Mouse (Mus musculus) hindbrain, postnatal 0 days (tissue): Measurements from ENCODE around the gene Eefsec. TPM values are rescaled to one million over a fixed set of nuclear protein-coding genes. Genes with fewer than 3 reads are reported as not detected.

ENCODE experiments used
- ATAC-seq: fragments of 200-750 bp; cut with Nextera tagmentation; 2 replicates; pipeline ENCODE4 v1.8.0; 2017; ENCODE audit warnings: mild to moderate bottlenecking, moderate TSS enrichment, moderate library complexity
- DNase-seq: peaks from one replicate; pipeline ENCODE4 v3.0.0-alpha.2; 2015; ENCODE audit warnings: low spot score
- H3K27ac ChIP-seq: fragments of 300-500 bp; sonication (generic); 2 replicates; pipeline ENCODE4 v1.5.1; 2014; ENCODE audit warnings: mild to moderate bottlenecking
- H3K27me3 ChIP-seq: fragments of 300-500 bp; sonication (generic); 2 replicates; pipeline ENCODE4 v1.6.1; 2014; ENCODE audit warnings: low read length, mixed read lengths; ENCODE audit not compliant: insufficient read depth
- H3K36me3 ChIP-seq: fragments of 300-500 bp; sonication (generic); 2 replicates; pipeline ENCODE4 v1.6.1; 2014; ENCODE audit warnings: low read length, mixed read lengths; ENCODE audit not compliant: insufficient read depth
- H3K4me1 ChIP-seq: fragments of 300-500 bp; sonication (generic); 2 replicates; pipeline ENCODE4 v1.6.1; 2014; ENCODE audit warnings: antibody characterized with exemption, low read length, mixed read lengths; ENCODE audit not compliant: insufficient read depth
- H3K4me2 ChIP-seq: fragments of 300-500 bp; sonication (generic); 2 replicates; pipeline ENCODE4 v1.6.1; 2014; ENCODE audit warnings: low read depth, mild to moderate bottlenecking, low read length, moderate library complexity, mixed read lengths
- H3K4me3 ChIP-seq: fragments of 300-500 bp; sonication (generic); 2 replicates; pipeline ENCODE4 v1.5.1; 2014; ENCODE audit warnings: low read length
- H3K9ac ChIP-seq: fragments of 300-500 bp; sonication (generic); replicated peaks from 2 replicates; pipeline ENCODE4 v1.6.1; 2014; ENCODE audit warnings: mild to moderate bottlenecking, low read length, moderate library complexity, mixed read lengths
- H3K9me3 ChIP-seq: fragments of 300-500 bp; sonication (generic); 2 replicates; pipeline ENCODE4 v1.6.1; 2016; ENCODE audit warnings: low read length, mixed read lengths
- CTCF ChIP-seq: IDR thresholded peaks from 2 replicates; pipeline ENCODE4 v1.5.1; 2016; ENCODE audit warnings: antibody characterized with exemption, control low read depth, low read depth
- WGBS: fragments of 180-500 bp; shearing (Covaris S2); extraction: QIAGEN DNeasy Blood & Tissue Kit; methylation state at CpG from one replicate; pipeline ENCODE4 v1.1.7; 2014; 5-methylcytosine and 5-hydroxymethylcytosine counted together
- polyA plus RNA-seq: library from polyadenylated mRNA; unstranded; fragments of >200 nt; fragmentation: Nextera tagmentation; extraction: Ambion mirVana; gene quantifications from 2 replicates; pipeline ENCODE4 v1.2.1, GENCODE M21; 2015
- total RNA-seq: library from RNA; depleted of rRNA; stranded (reverse); fragments of >200 nt; gene quantifications from 2 replicates; pipeline ENCODE4 v1.2.3, GENCODE M21; 2014

Gene Eefsec
- total and polyA plus RNA-seq, 2 experiments from 2014 or later, result 20.6 to 25.6 TPM

DNA sequence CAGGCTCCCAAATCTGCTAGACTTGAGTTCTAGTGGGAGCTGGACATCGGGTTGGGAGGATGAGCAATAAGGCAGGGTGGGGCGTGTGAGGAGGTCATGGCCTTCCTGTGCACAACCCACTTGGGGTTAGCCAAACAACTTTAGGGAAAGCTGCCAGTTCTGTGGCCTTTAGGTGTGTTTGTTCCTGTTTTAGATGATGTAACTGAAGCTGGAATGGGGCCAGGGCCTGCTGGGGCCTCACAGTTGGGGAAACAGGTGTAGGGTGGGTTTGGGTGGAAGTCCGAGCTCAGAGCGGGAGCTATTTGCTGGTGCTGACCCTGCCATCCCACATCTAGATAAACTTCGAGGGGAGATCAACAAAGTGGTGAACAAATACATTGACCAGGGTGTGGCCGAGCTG, 39.0 kb upstream of the Eefsec start:
- Histone ChIP-seq H3K4me3 (no peak overlapping the region), H3K36me3 (peaks cover 41% of the 10 kb centered on the region), H3K27ac (no peak overlapping the region), H3K27me3 (no peaks in the 10 kb centered on the region), H3K9ac (no peak overlapping the region), H3K4me2 (no peak overlapping the region), H3K4me1 (0 out of 2 replicates have a peak, but pooled peaks cover 4% of the 10 kb centered on the region), H3K9me3 (no peaks in the 10 kb centered on the region)
- TF ChIP-seq CTCF, result no peak
- ATAC-seq (no peak), DNase-seq (no peak)
- 91% methylated on average over 6 of the region's 6 CpGs for WGBS

DNA sequence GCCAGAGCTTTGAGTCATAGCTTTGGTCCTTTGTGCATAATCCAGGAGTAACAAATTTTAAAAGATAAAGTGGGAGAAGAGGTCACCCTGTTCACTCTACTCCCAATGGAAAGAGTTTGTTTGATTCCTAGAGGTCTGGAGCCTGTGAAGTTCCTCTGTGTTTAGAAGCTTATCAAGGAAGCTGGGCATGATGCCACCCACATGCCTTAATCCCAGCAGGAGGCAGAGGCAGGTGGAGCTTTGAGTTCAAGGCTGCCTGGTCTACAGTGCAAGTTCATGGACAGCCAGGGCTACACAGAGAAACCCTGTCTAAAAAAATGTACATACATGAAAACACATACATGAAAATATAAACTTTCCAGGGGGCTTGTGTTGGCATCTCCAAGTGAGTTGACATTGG, 37.6 kb upstream of the Eefsec start:
- H3K4me1 ChIP-seq, result 0 out of 2 replicates have a peak, but pooled peaks cover 4% of the 10 kb centered on the region
- peaks cover 55% of the 10 kb centered on the region for H3K36me3 ChIP-seq
- H3K4me2 ChIP-seq, result no peak overlapping the region
- H3K27ac ChIP-seq, result no peak overlapping the region
- H3K9ac ChIP-seq, result no peak overlapping the region
- ATAC-seq (no peak), DNase-seq (no peak)
- H3K4me3 ChIP-seq, result no peak overlapping the region
- H3K9me3 ChIP-seq, result no peaks in the 10 kb centered on the region
- no peak for TF ChIP-seq CTCF
- H3K27me3 ChIP-seq, result no peaks in the 10 kb centered on the region

- TF ChIP-seq CTCF, result no peak
- peak; percentile 63 for DNase-seq
- Histone ChIP-seq H3K36me3 (peaks cover 55% of the 10 kb centered on the region), H3K4me2 (no peak overlapping the region), H3K27ac (no peak overlapping the region), H3K4me3 (no peak overlapping the region), H3K9me3 (no peaks in the 10 kb centered on the region), H3K9ac (no peak overlapping the region), H3K4me1 (0 out of 2 replicates have a peak, but pooled peaks cover 4% of the 10 kb centered on the region), H3K27me3 (no peaks in the 10 kb centered on the region)
- no peak for ATAC-seq
- WGBS, result 40% methylated on average over 7 of the region's 7 CpGs
These were observed 36.8 kb upstream of the Eefsec start for GRCm38 (mm10) chr6:88483111-88483510.

GRCm38 (mm10) chr6:88480421-88480820, 34.1 kb upstream of the Eefsec start:
- 51% methylated on average over 6 of the region's 6 CpGs for WGBS
- Histone ChIP-seq H3K36me3 (peaks cover 53% of the 10 kb centered on the region), H3K9ac (no peak overlapping the region), H3K9me3 (no peaks in the 10 kb centered on the region), H3K27me3 (no peaks in the 10 kb centered on the region), H3K4me2 (no peak overlapping the region), H3K4me3 (no peak overlapping the region), H3K4me1 (no peaks in the 10 kb centered on the region), H3K27ac (no peak overlapping the region)
- ATAC-seq, result no peak
- no peak for TF ChIP-seq CTCF
- DNase-seq, result no peak

GRCm38 (mm10) chr6:88469878-88470277, 23.5 kb upstream of the Eefsec start:
- WGBS, result 66% methylated on average over 6 of the region's 6 CpGs
- H3K36me3 ChIP-seq, result peaks cover 55% of the 10 kb centered on the region
- H3K9ac ChIP-seq, result no peak overlapping the region

DNA sequence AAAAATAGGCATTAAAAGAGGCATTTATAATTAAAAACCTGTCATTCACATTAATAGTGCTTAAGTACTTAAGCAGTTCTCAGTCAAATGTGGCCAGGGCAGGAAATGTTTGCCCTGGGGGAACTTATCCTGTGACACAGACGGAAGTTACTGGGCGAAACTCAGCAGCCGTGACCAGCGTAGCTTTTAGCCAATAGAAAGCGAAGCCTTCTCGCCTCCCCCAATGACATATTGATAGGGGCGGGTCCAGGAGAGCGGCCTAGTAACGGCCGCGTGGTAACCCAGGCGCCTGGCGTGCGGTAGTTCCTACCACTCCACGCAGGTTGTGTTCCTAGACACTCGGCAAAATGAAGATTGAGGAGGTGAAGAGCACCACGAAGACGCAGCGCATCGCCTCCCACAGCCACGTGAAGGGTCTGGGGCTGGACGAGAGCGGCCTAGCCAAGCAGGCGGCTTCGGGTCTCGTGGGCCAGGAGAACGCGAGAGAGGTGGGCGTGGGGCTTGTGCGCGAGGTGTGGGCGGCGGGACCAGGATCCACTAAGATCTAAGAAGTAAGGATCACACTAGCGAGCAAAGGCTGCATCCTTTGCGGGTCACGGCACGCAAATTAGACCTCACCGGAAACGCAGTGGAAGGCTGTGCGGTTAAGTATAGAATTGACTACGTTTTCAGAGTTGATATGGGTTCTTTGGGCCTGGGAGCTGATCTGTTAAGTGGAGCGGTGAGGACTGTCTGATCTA, 19.0 kb upstream of the Eefsec start, which contains the start of gene Ruvbl1:
Gene Ruvbl1, plus strand, starts transcription at position 229 of the 740 bp plus-strand sequence.
- Histone ChIP-seq H3K27me3 (no peaks in the 10 kb centered on the region), H3K4me1 (peaks cover 6% of the 10 kb centered on the region), H3K4me3 (peak within 1 kb of the TSS; percentile 69), H3K27ac (peak within 1 kb of the TSS; percentile 66; the same call in 1 of the 2 replicates), H3K9me3 (no peaks in the 10 kb centered on the region), H3K36me3 (peaks cover 24% of the 10 kb centered on the region; the same call in 1 of the 2 replicates), H3K4me2 (peak within 1 kb of the TSS; percentile 80), H3K9ac (peak within 1 kb of the TSS; percentile 75)
- ATAC-seq (peak; percentile 100), DNase-seq (peak; percentile 98)
- TF ChIP-seq CTCF, result no peak
- WGBS, result under 1% methylated on average over 38 of the region's 42 CpGs

More at GRCm38 (mm10) chr6:88469878-88470277, 23.5 kb upstream of the Eefsec start:
- Histone ChIP-seq H3K27me3 (no peaks in the 10 kb centered on the region), H3K4me2 (no peak overlapping the region), H3K4me1 (peaks cover 6% of the 10 kb centered on the region), H3K4me3 (no peak overlapping the region), H3K9me3 (no peaks in the 10 kb centered on the region), H3K27ac (no peak overlapping the region)
- no peak for TF ChIP-seq CTCF
- DNase-seq, result no peak
- ATAC-seq, result no peak

GRCm38 (mm10) chr6:88454545-88454944, 8.2 kb upstream of the Eefsec start:
- ATAC-seq (no peak), DNase-seq (no peak)
- Histone ChIP-seq H3K9me3 (no peaks in the 10 kb centered on the region), H3K9ac (no peak overlapping the region), H3K27me3 (no peaks in the 10 kb centered on the region), H3K36me3 (no peaks in the 10 kb centered on the region), H3K4me3 (no peak overlapping the region), H3K4me1 (no peaks in the 10 kb centered on the region), H3K27ac (no peak overlapping the region), H3K4me2 (no peak overlapping the region)
- no peak for TF ChIP-seq CTCF
- 74% methylated on average over 2 of the region's 2 CpGs for WGBS
